Mouse (Mus musculus): ENCODE measurements around the gene Zfp652. TPM values are rescaled to one million over a fixed set of nuclear protein-coding genes. Genes with fewer than 3 reads are reported as not detected.

The Zfp652 gene
- total and polyA plus RNA-seq, 3 experiments = 16.1 to 54.4 (median 47.6) TPM

- WGBS = 52% methylated on average over 18 of the region's 18 CpGs
- H3K27ac ChIP-seq = peak overlapping the region; percentile 24
- peaks cover 39% of the 10 kb centered on the region for H3K4me1 ChIP-seq (ENCODE audit: control insufficient read depth, insufficient read depth, low read length)
- H3K36me3 ChIP-seq (ENCODE audit: control insufficient read depth, insufficient read depth, low read length) = peaks cover 6% of the 10 kb centered on the region; the same call in 1 of the 2 replicates
- no peaks in the 10 kb centered on the region for H3K27me3 ChIP-seq (ENCODE audit: control insufficient read depth, insufficient read depth, low read length)
- no peak overlapping the region; the same call in 1 of the 2 replicates for H3K4me3 ChIP-seq
- intact Hi-C loops (cut with DNase I) = no loop called here
- no peak for DNase-seq
- no peak overlapping the region for H3K9ac ChIP-seq (ENCODE audit: low read depth, low read length)
- H3K79me2 ChIP-seq (replicated peaks; ENCODE audit: control insufficient read depth, insufficient read depth, low read length) = no peaks in the 10 kb centered on the region
- TF ChIP-seq POLR2A (IDR thresholded peaks at IDR 0.05; ENCODE audit: insufficient read depth, low read depth, low read length) (no peak), CTCF (IDR thresholded peaks at IDR 0.05) (no peak), EP300 (IDR thresholded peaks at IDR 0.05; ENCODE audit: insufficient read depth, low read depth, low read length) (no peak)
These were observed 121.2 kb downstream of the Zfp652 start for GRCm38 (mm10) chr11:95833631-95834142.

- peak; percentile 55 to 73 for DNase-seq
- no peak; the same call in 1 of the 2 replicates for TF ChIP-seq POLR2A (IDR thresholded peaks at IDR 0.05; ENCODE audit: insufficient read depth, low read depth, low read length)
- TF ChIP-seq EP300 (IDR thresholded peaks at IDR 0.05; ENCODE audit: insufficient read depth, low read depth, low read length) = peak; percentile 41; the same call in 1 of the 2 replicates
- Histone ChIP-seq H3K9ac (ENCODE audit: low read depth, low read length) (no peak overlapping the region), H3K4me3 (no peak overlapping the region; the same call in 1 of the 2 replicates), H3K27me3 (ENCODE audit: control insufficient read depth, insufficient read depth, low read length) (no peaks in the 10 kb centered on the region), H3K27ac (peak overlapping the region; percentile 24), H3K36me3 (ENCODE audit: control insufficient read depth, insufficient read depth, low read length) (peaks cover 6% of the 10 kb centered on the region; the same call in 1 of the 2 replicates), H3K79me2 (replicated peaks; ENCODE audit: control insufficient read depth, insufficient read depth, low read length) (no peaks in the 10 kb centered on the region), H3K4me1 (ENCODE audit: control insufficient read depth, insufficient read depth, low read length) (peaks cover 40% of the 10 kb centered on the region)
- intact Hi-C loops (cut with DNase I) = no loop called here
- 27% methylated on average over 22 of the region's 22 CpGs for WGBS
These were observed 121.7 kb downstream of the Zfp652 start for GRCm38 (mm10) chr11:95834143-95834667.

GRCm38 (mm10) chr11:95834742-95835710 is 122.6 kb downstream of the Zfp652 start:
- peaks cover 6% of the 10 kb centered on the region; the same call in 1 of the 2 replicates for H3K36me3 ChIP-seq (ENCODE audit: control insufficient read depth, insufficient read depth, low read length)
- no peak overlapping the region; the same call in none of the 2 replicates for H3K9ac ChIP-seq (ENCODE audit: low read depth, low read length)
- intact Hi-C loops (cut with DNase I) = no loop called here
- WGBS = 20% methylated on average over 15 of the region's 15 CpGs
- peak overlapping the region; percentile 18; the same call in 1 of the 2 replicates for H3K4me3 ChIP-seq
- H3K4me1 ChIP-seq (ENCODE audit: control insufficient read depth, insufficient read depth, low read length) = peaks cover 41% of the 10 kb centered on the region
- peak; percentile 43 to 57 for DNase-seq
- no peak for TF ChIP-seq EP300 (IDR thresholded peaks at IDR 0.05; ENCODE audit: insufficient read depth, low read depth, low read length)
- TF ChIP-seq POLR2A (IDR thresholded peaks at IDR 0.05; ENCODE audit: insufficient read depth, low read depth, low read length) = no peak
- TF ChIP-seq CTCF (IDR thresholded peaks at IDR 0.05) = peak; percentile 20; the same call in 1 of the 2 replicates
- no peaks in the 10 kb centered on the region for H3K27me3 ChIP-seq (ENCODE audit: control insufficient read depth, insufficient read depth, low read length)
- no peaks in the 10 kb centered on the region for H3K79me2 ChIP-seq (replicated peaks; ENCODE audit: control insufficient read depth, insufficient read depth, low read length)
- H3K27ac ChIP-seq = peak overlapping the region; percentile 92

GRCm38 (mm10) chr11:95835832-95836231 is 123.4 kb downstream of the Zfp652 start:
- DNase-seq = no peak
- Histone ChIP-seq H3K9ac (ENCODE audit: low read depth, low read length) (peak overlapping the region; percentile 6; the same call in 1 of the 2 replicates), H3K79me2 (replicated peaks; ENCODE audit: control insufficient read depth, insufficient read depth, low read length) (no peaks in the 10 kb centered on the region; the same call in 1 of the 2 replicates), H3K36me3 (ENCODE audit: control insufficient read depth, insufficient read depth, low read length) (peaks cover 6% of the 10 kb centered on the region; the same call in 1 of the 2 replicates), H3K27me3 (ENCODE audit: control insufficient read depth, insufficient read depth, low read length) (no peaks in the 10 kb centered on the region), H3K4me3 (peak overlapping the region; percentile 2; the same call in 1 of the 2 replicates), H3K4me1 (ENCODE audit: control insufficient read depth, insufficient read depth, low read length) (peaks cover 39% of the 10 kb centered on the region), H3K27ac (peak overlapping the region; percentile 92)
- intact Hi-C loops (cut with DNase I) = no loop called here
- 28% methylated on average over 6 of the region's 6 CpGs for WGBS
- TF ChIP-seq CTCF (IDR thresholded peaks at IDR 0.05) (no peak), POLR2A (IDR thresholded peaks at IDR 0.05; ENCODE audit: insufficient read depth, low read depth, low read length) (no peak), EP300 (IDR thresholded peaks at IDR 0.05; ENCODE audit: insufficient read depth, low read depth, low read length) (no peak)

GRCm38 (mm10) chr11:95836433-95836832 is 124.0 kb downstream of the Zfp652 start:
- TF ChIP-seq POLR2A (IDR thresholded peaks at IDR 0.05; ENCODE audit: insufficient read depth, low read depth, low read length) (0 out of 2 replicates have a peak, but pooled peaks have one; percentile 16), CTCF (IDR thresholded peaks at IDR 0.05) (no peak), EP300 (IDR thresholded peaks at IDR 0.05; ENCODE audit: insufficient read depth, low read depth, low read length) (0 out of 2 replicates have a peak, but pooled peaks have one; percentile 47)
- intact Hi-C loops (cut with DNase I) = no loop called here
- Histone ChIP-seq H3K9ac (ENCODE audit: low read depth, low read length) (no peak overlapping the region), H3K36me3 (ENCODE audit: control insufficient read depth, insufficient read depth, low read length) (peaks cover 6% of the 10 kb centered on the region; the same call in 1 of the 2 replicates), H3K27me3 (ENCODE audit: control insufficient read depth, insufficient read depth, low read length) (no peaks in the 10 kb centered on the region), H3K4me1 (ENCODE audit: control insufficient read depth, insufficient read depth, low read length) (peaks cover 35% of the 10 kb centered on the region), H3K79me2 (replicated peaks; ENCODE audit: control insufficient read depth, insufficient read depth, low read length) (no peaks in the 10 kb centered on the region; the same call in 1 of the 2 replicates), H3K4me3 (peak overlapping the region; percentile 2; the same call in 1 of the 2 replicates), H3K27ac (peak overlapping the region; percentile 92)
- DNase-seq = peak; percentile 46 to 51
- WGBS = 22% methylated on average over 6 of the region's 6 CpGs

All from heart, adult 2 months (tissue).